Mouse (Mus musculus) heart, embryonic 13.5 days (tissue): ENCODE data around the gene Dnajc19. TPM values are rescaled to one million over a fixed set of nuclear protein-coding genes. Genes with fewer than 3 reads are reported as not detected.

Experiments
- ATAC-seq: fragments of 200-750 bp; cut with Nextera tagmentation; 2 replicates; pipeline ENCODE4 v1.8.0; 2017; ENCODE audit warnings: moderate TSS enrichment; ENCODE audit not compliant: insufficient number of reproducible peaks, low FRiP score, low TSS enrichment; ENCODE audit errors: extremely low read depth
- H3K27ac ChIP-seq: fragments of 300-500 bp; sonication (generic); replicated peaks from 2 replicates; pipeline ENCODE4 v1.5.1; 2015; ENCODE audit warnings: moderate library complexity, mild to moderate bottlenecking, inconsistent platforms
- H3K27me3 ChIP-seq: fragments of 300-500 bp; sonication (generic); replicated peaks from 2 replicates; pipeline ENCODE4 v1.6.1; 2015; ENCODE audit warnings: mild to moderate bottlenecking, inconsistent platforms
- H3K36me3 ChIP-seq: fragments of 300-500 bp; sonication (generic); 2 replicates; pipeline ENCODE4 v1.6.1; 2015; ENCODE audit warnings: mild to moderate bottlenecking, inconsistent platforms
- H3K4me1 ChIP-seq: fragments of 300-500 bp; sonication (generic); 2 replicates; pipeline ENCODE4 v1.6.1; 2015; ENCODE audit warnings: inconsistent platforms
- H3K4me2 ChIP-seq: fragments of 300-500 bp; sonication (generic); 2 replicates; pipeline ENCODE4 v1.6.1; 2015; ENCODE audit warnings: inconsistent platforms, mild to moderate bottlenecking, moderate library complexity
- H3K4me3 ChIP-seq: fragments of 300-500 bp; sonication (generic); 2 replicates; pipeline ENCODE4 v1.5.1; 2015; ENCODE audit warnings: moderate library complexity, mild to moderate bottlenecking, inconsistent platforms
- H3K9ac ChIP-seq: fragments of 300-500 bp; sonication (generic); 2 replicates; pipeline ENCODE4 v1.6.1; 2015; ENCODE audit warnings: inconsistent platforms, mild to moderate bottlenecking, moderate library complexity
- H3K9me3 ChIP-seq: fragments of 300-500 bp; sonication (generic); 2 replicates; pipeline ENCODE4 v1.6.1; 2016; ENCODE audit warnings: inconsistent platforms
- WGBS: fragments of 180-500 bp; shearing (Covaris S2); methylation state at CpG from one replicate; pipeline ENCODE4 v1.1.7; 2015; ENCODE audit warnings: mixed read lengths; 5-methylcytosine and 5-hydroxymethylcytosine counted together
- polyA plus RNA-seq: library from polyadenylated mRNA; unstranded; fragments of >200 nt; fragmentation: Nextera tagmentation; extraction: Ambion mirVana; gene quantifications from 2 replicates; pipeline ENCODE4 v1.2.1, GENCODE M21; 2015

The Dnajc19 gene
- polyA plus RNA-seq, 1 experiment from 2014 or later: 124 TPM

- H3K36me3 ChIP-seq: 0 out of 2 replicates have a peak, but pooled peaks cover 4% of the 10 kb centered on the region
- no peak overlapping the region for H3K4me3 ChIP-seq
- no peaks in the 10 kb centered on the region for H3K27me3 ChIP-seq
- ATAC-seq: no peak
- no peaks in the 10 kb centered on the region for H3K9me3 ChIP-seq
- H3K9ac ChIP-seq: no peak overlapping the region
- H3K4me2 ChIP-seq: no peak overlapping the region
- no peak overlapping the region for H3K27ac ChIP-seq
- H3K4me1 ChIP-seq: peaks cover 49% of the 10 kb centered on the region
These were observed 52.2 kb downstream of the Dnajc19 start for GRCm38 (mm10) chr3:34028935-34029334.

- no peaks in the 10 kb centered on the region for H3K9me3 ChIP-seq
- WGBS: 44% methylated on average over 4 of the region's 4 CpGs
- no peak for ATAC-seq
- peaks cover 51% of the 10 kb centered on the region for H3K4me1 ChIP-seq
- no peak overlapping the region for H3K27ac ChIP-seq
- peak overlapping the region; percentile 74 for H3K4me3 ChIP-seq
- H3K4me2 ChIP-seq: peak overlapping the region; percentile 78
- H3K27me3 ChIP-seq: no peaks in the 10 kb centered on the region
- H3K9ac ChIP-seq: peak overlapping the region; percentile 100
- no peaks in the 10 kb centered on the region for H3K36me3 ChIP-seq
These were observed 59.8 kb downstream of the Dnajc19 start for GRCm38 (mm10) chr3:34021259-34021828.

- Histone ChIP-seq H3K27ac (peak overlapping the region; percentile 96), H3K9me3 (no peaks in the 10 kb centered on the region), H3K4me3 (peak overlapping the region; percentile 74), H3K27me3 (no peaks in the 10 kb centered on the region), H3K36me3 (no peaks in the 10 kb centered on the region), H3K4me2 (peak overlapping the region; percentile 78), H3K4me1 (peaks cover 47% of the 10 kb centered on the region), H3K9ac (peak overlapping the region; percentile 100)
- under 1% methylated on average over 39 of the region's 70 CpGs for WGBS
- ATAC-seq: peak; percentile 49
These were observed 60.5 kb downstream of the Dnajc19 start for GRCm38 (mm10) chr3:34020382-34021258.

GRCm38 (mm10) chr3:34019540-34020381 lies 61.4 kb downstream of the Dnajc19 start, which contains the start of gene Fxr1:
Gene Fxr1, plus strand, starts transcription at chr3:34019943.
- Histone ChIP-seq H3K9me3 (peaks cover 1% of the 10 kb centered on the region; the same call in 1 of the 2 replicates), H3K4me2 (peak within 1 kb of the TSS; percentile 78), H3K9ac (peak within 1 kb of the TSS; percentile 100), H3K4me1 (peaks cover 39% of the 10 kb centered on the region), H3K36me3 (no peaks in the 10 kb centered on the region), H3K27me3 (no peaks in the 10 kb centered on the region), H3K27ac (peak within 1 kb of the TSS; percentile 96), H3K4me3 (peak within 1 kb of the TSS; percentile 74)
- peak; percentile 92 for ATAC-seq
- WGBS: under 1% methylated on average over 66 of the region's 97 CpGs

GRCm38 (mm10) chr3:34008191-34008590 lies 72.9 kb downstream of the Dnajc19 start:
- no peak overlapping the region for H3K4me3 ChIP-seq
- 35% methylated on average over 6 of the region's 6 CpGs for WGBS
- no peak overlapping the region for H3K9ac ChIP-seq
- no peak overlapping the region for H3K4me2 ChIP-seq
- no peaks in the 10 kb centered on the region for H3K9me3 ChIP-seq
- no peaks in the 10 kb centered on the region for H3K36me3 ChIP-seq
- H3K4me1 ChIP-seq: peaks cover 15% of the 10 kb centered on the region
- ATAC-seq: no peak
- peak overlapping the region; percentile 66 for H3K27ac ChIP-seq
- H3K27me3 ChIP-seq: no peaks in the 10 kb centered on the region

- no peak for ATAC-seq
- no peak overlapping the region for H3K9ac ChIP-seq
- no peak overlapping the region for H3K4me2 ChIP-seq
- WGBS: 57% methylated on average over 4 of the region's 4 CpGs
- H3K27ac ChIP-seq: peak overlapping the region; percentile 66
- peaks cover 15% of the 10 kb centered on the region for H3K4me1 ChIP-seq
- no peak overlapping the region for H3K4me3 ChIP-seq
- H3K9me3 ChIP-seq: no peaks in the 10 kb centered on the region
- H3K36me3 ChIP-seq: no peaks in the 10 kb centered on the region
- H3K27me3 ChIP-seq: no peaks in the 10 kb centered on the region
These were observed 73.5 kb downstream of the Dnajc19 start for GRCm38 (mm10) chr3:34007611-34008010.

GRCm38 (mm10) chr3:34006824-34007223 lies 74.3 kb downstream of the Dnajc19 start:
- no peak for ATAC-seq
- 70% methylated on average over 3 of the region's 3 CpGs for WGBS
- H3K9ac ChIP-seq: no peak overlapping the region
- H3K36me3 ChIP-seq: no peaks in the 10 kb centered on the region
- peaks cover 15% of the 10 kb centered on the region for H3K4me1 ChIP-seq
- H3K27me3 ChIP-seq: no peaks in the 10 kb centered on the region
- no peak overlapping the region for H3K4me2 ChIP-seq
- no peak overlapping the region for H3K4me3 ChIP-seq
- H3K27ac ChIP-seq: no peak overlapping the region
- H3K9me3 ChIP-seq: no peaks in the 10 kb centered on the region

GRCm38 (mm10) chr3:34006301-34006700 lies 74.8 kb downstream of the Dnajc19 start:
- H3K36me3 ChIP-seq: no peaks in the 10 kb centered on the region
- no peak overlapping the region for H3K4me2 ChIP-seq
- H3K9ac ChIP-seq: no peak overlapping the region
- no peaks in the 10 kb centered on the region for H3K27me3 ChIP-seq
- ATAC-seq: no peak
- no peak overlapping the region for H3K27ac ChIP-seq
- no peak overlapping the region for H3K4me3 ChIP-seq
- 67% methylated on average over 2 of the region's 2 CpGs for WGBS
- H3K4me1 ChIP-seq: peaks cover 15% of the 10 kb centered on the region
- no peaks in the 10 kb centered on the region for H3K9me3 ChIP-seq

Other genes starting within 250 kb of the Dnajc19 start
- gene Ccdc39, start 237.0 kb downstream of the Dnajc19 start, polyA plus RNA-seq: 1.1 and 1.4 TPM in 2 replicates
- 63.6 and 68.8 TPM in 2 replicates for gene Fxr1, start 61.4 kb downstream of the Dnajc19 start, polyA plus RNA-seq